Mouse (Mus musculus) intestine, postnatal 0 days (tissue): ENCODE results near the gene Ccsap. TPM values are rescaled to one million over a fixed set of nuclear protein-coding genes. Genes with fewer than 3 reads are reported as not detected.

Experiments used
- ATAC-seq: fragments of 200-750 bp; cut with Nextera tagmentation; 2 replicates; pipeline ENCODE4 v1.8.0; 2017; ENCODE audit warnings: mild to moderate bottlenecking, moderate TSS enrichment, moderate library complexity
- H3K27ac ChIP-seq: fragments of 300-500 bp; sonication (generic); 2 replicates; pipeline ENCODE4 v1.5.1; 2014; ENCODE audit warnings: mild to moderate bottlenecking, low read depth, low read length, moderate library complexity
- H3K27me3 ChIP-seq: fragments of 300-500 bp; sonication (generic); replicated peaks from 2 replicates; pipeline ENCODE4 v1.6.1; 2014; ENCODE audit warnings: low read length, mixed read lengths; ENCODE audit not compliant: control insufficient read depth, insufficient read depth
- H3K36me3 ChIP-seq: fragments of 300-500 bp; sonication (generic); 2 replicates; pipeline ENCODE4 v1.6.1; 2014; ENCODE audit warnings: mild to moderate bottlenecking, moderate library complexity; ENCODE audit not compliant: control insufficient read depth, insufficient read depth
- H3K4me1 ChIP-seq: fragments of 300-500 bp; sonication (generic); replicated peaks from 2 replicates; pipeline ENCODE4 v1.6.1; 2014; ENCODE audit warnings: antibody characterized with exemption, low read length, mixed read lengths; ENCODE audit not compliant: control insufficient read depth, insufficient read depth
- H3K4me2 ChIP-seq: fragments of 300-500 bp; sonication (generic); replicated peaks from 2 replicates; pipeline ENCODE4 v1.6.1; 2014; ENCODE audit warnings: low read depth, mild to moderate bottlenecking, moderate library complexity
- H3K4me3 ChIP-seq: fragments of 300-500 bp; sonication (generic); 2 replicates; pipeline ENCODE4 v1.5.1; 2014; ENCODE audit warnings: low read depth, low read length
- H3K9ac ChIP-seq: fragments of 300-500 bp; sonication (generic); 2 replicates; pipeline ENCODE4 v1.6.1; 2014; ENCODE audit warnings: mild to moderate bottlenecking, low read depth, low read length
- H3K9me3 ChIP-seq: fragments of 300-500 bp; sonication (generic); 2 replicates; pipeline ENCODE4 v1.6.1; 2016; ENCODE audit warnings: mixed run types; ENCODE audit not compliant: control insufficient read depth
- CTCF ChIP-seq: sonication (generic); IDR thresholded peaks from 2 replicates; pipeline ENCODE4 v1.5.1; 2016; ENCODE audit warnings: low read depth, mild to moderate bottlenecking, control low read depth, antibody characterized with exemption, moderate library complexity
- WGBS: fragments of 180-500 bp; shearing (Covaris S2); extraction: QIAGEN DNeasy Blood & Tissue Kit; methylation state at CpG from one replicate; pipeline ENCODE4 v1.1.7; 2014; 5-methylcytosine and 5-hydroxymethylcytosine counted together
- polyA plus RNA-seq: library from polyadenylated mRNA; unstranded; fragments of >200 nt; fragmentation: Nextera tagmentation; extraction: Ambion mirVana; gene quantifications from 2 replicates; pipeline ENCODE4 v1.2.1, GENCODE M21; 2015

Ccsap gene
- polyA plus RNA-seq, 1 experiment from 2014 or later = 1.8 TPM

GRCm38 (mm10) chr8:123891883-123892585 is 32.0 kb upstream of the Ccsap start:
- Histone ChIP-seq H3K9ac (no peak overlapping the region), H3K27ac (no peak overlapping the region), H3K27me3 (peaks cover 51% of the 10 kb centered on the region), H3K4me2 (peak overlapping the region; percentile 45), H3K9me3 (no peaks in the 10 kb centered on the region), H3K4me1 (no peaks in the 10 kb centered on the region), H3K4me3 (peak overlapping the region; percentile 25), H3K36me3 (no peaks in the 10 kb centered on the region)
- WGBS = 3% methylated on average over 49 of the region's 49 CpGs
- ATAC-seq = no peak
- TF ChIP-seq CTCF = no peak

- Histone ChIP-seq H3K9me3 (no peaks in the 10 kb centered on the region), H3K27ac (no peak overlapping the region), H3K27me3 (peaks cover 51% of the 10 kb centered on the region), H3K4me1 (no peaks in the 10 kb centered on the region), H3K9ac (no peak overlapping the region), H3K4me3 (peak overlapping the region; percentile 25; the same call in 1 of the 2 replicates), H3K4me2 (peak overlapping the region; percentile 45), H3K36me3 (no peaks in the 10 kb centered on the region)
- ATAC-seq = no peak
- TF ChIP-seq CTCF = no peak
- WGBS = 2% methylated on average over 11 of the region's 11 CpGs
These were observed 31.3 kb upstream of the Ccsap start for GRCm38 (mm10) chr8:123891271-123891670.

GRCm38 (mm10) chr8:123889797-123890196 is 29.8 kb upstream of the Ccsap start:
- ATAC-seq = no peak

GRCm38 (mm10) chr8:123887956-123888355 is 27.9 kb upstream of the Ccsap start:
- H3K4me3 ChIP-seq = no peak overlapping the region
- H3K27me3 ChIP-seq = peaks cover 33% of the 10 kb centered on the region
- H3K9me3 ChIP-seq = no peaks in the 10 kb centered on the region
- H3K9ac ChIP-seq = no peak overlapping the region
- ATAC-seq = no peak
- no peaks in the 10 kb centered on the region for H3K36me3 ChIP-seq
- no peaks in the 10 kb centered on the region for H3K4me1 ChIP-seq
- no peak overlapping the region for H3K4me2 ChIP-seq
- 74% methylated on average over 2 of the region's 2 CpGs for WGBS
- H3K27ac ChIP-seq = no peak overlapping the region
- no peak for TF ChIP-seq CTCF

More at GRCm38 (mm10) chr8:123889797-123890196, 29.8 kb upstream of the Ccsap start:
- Histone ChIP-seq H3K27me3 (peaks cover 51% of the 10 kb centered on the region), H3K9me3 (no peaks in the 10 kb centered on the region), H3K4me3 (no peak overlapping the region), H3K4me1 (no peaks in the 10 kb centered on the region), H3K36me3 (no peaks in the 10 kb centered on the region), H3K27ac (no peak overlapping the region), H3K4me2 (no peak overlapping the region), H3K9ac (no peak overlapping the region)
- WGBS = 68% methylated on average over 4 of the region's 4 CpGs
- no peak for TF ChIP-seq CTCF

- Histone ChIP-seq H3K4me3 (no peak overlapping the region), H3K4me1 (no peaks in the 10 kb centered on the region), H3K9me3 (no peaks in the 10 kb centered on the region), H3K27me3 (peaks cover 25% of the 10 kb centered on the region), H3K27ac (no peak overlapping the region), H3K36me3 (no peaks in the 10 kb centered on the region), H3K9ac (no peak overlapping the region), H3K4me2 (no peak overlapping the region)
- ATAC-seq = no peak
- TF ChIP-seq CTCF = no peak
- 93% methylated on average over 4 of the region's 4 CpGs for WGBS
These were observed 27.2 kb upstream of the Ccsap start for GRCm38 (mm10) chr8:123887163-123887562.

GRCm38 (mm10) chr8:123884721-123885565 is 24.9 kb upstream of the Ccsap start:
- Histone ChIP-seq H3K4me3 (no peak overlapping the region), H3K4me2 (no peak overlapping the region), H3K9me3 (no peaks in the 10 kb centered on the region), H3K27me3 (peaks cover 3% of the 10 kb centered on the region; the same call in 1 of the 2 replicates), H3K4me1 (no peaks in the 10 kb centered on the region), H3K27ac (no peak overlapping the region), H3K36me3 (no peaks in the 10 kb centered on the region), H3K9ac (no peak overlapping the region)
- 6% methylated on average over 13 of the region's 14 CpGs for WGBS
- no peak for TF ChIP-seq CTCF
- ATAC-seq = no peak
